9 mouse cellular contexts compared by ENCODE assay signal in genomic region chr5:27792173-27792470, GRCm38 (mm10). TPM values are rescaled to one million over a fixed set of nuclear protein-coding genes. Genes with fewer than 3 reads are reported as not detected.
A peak's percentile ranks its signal among the peaks of the same experiment; 100 is the strongest.
DNase-seq lines count a peak whose midpoint lies in the region; ATAC-seq and TF ChIP-seq lines count a peak whose summit lies in the region.
"Had no signal": no experiment of that assay in that cellular context is flagged by ENCODE, and none has a peak within 500 bp of the region (broad histone marks: within the 10 kb centered on the region; RNA-seq: fewer than 3 reads in every experiment).

No protein-coding gene starts in this region.

- no peak for TF ChIP-seq RAD21 in MEL (IDR thresholded peaks at IDR 0.05; ENCODE audit: low read depth, low read length)

- peak overlapping the region; percentile 93 for H3K27ac ChIP-seq in heart, embryonic 15.5 days
- peak overlapping the region; percentile 81 for H3K27ac ChIP-seq in MEL (ENCODE audit: control insufficient read depth, low read depth, low read length)
- peak overlapping the region; percentile 91 for H3K27ac ChIP-seq in hindbrain, embryonic 11.5 days (ENCODE audit: low read depth, low read length)
- no peak overlapping the region for H3K27ac ChIP-seq in midbrain, embryonic 11.5 days (ENCODE audit: low read depth, low read length)

- peaks cover 21% of the 10 kb centered on the region for H3K4me1 ChIP-seq in heart, embryonic 15.5 days (replicated peaks)
- peaks cover 2 to 21% of the 10 kb centered on the region in 2 experiments; a peak in 2 of 4 replicates for H3K4me1 ChIP-seq in MEL (ENCODE audit: control insufficient read depth in 1 of 2, insufficient read depth in 2 of 2, low read length in 2 of 2)
- H3K4me1 ChIP-seq in hindbrain, embryonic 11.5 days (replicated peaks; ENCODE audit: control insufficient read depth, insufficient read depth, low read length), result peaks cover 6% of the 10 kb centered on the region
- H3K4me1 ChIP-seq in midbrain, embryonic 11.5 days (ENCODE audit: control insufficient read depth, insufficient read depth, low read length), result peaks cover 21% of the 10 kb centered on the region

- peaks cover 34% of the 10 kb centered on the region for H3K79me2 ChIP-seq in MEL (ENCODE audit: control insufficient read depth, insufficient read depth, low read length, poor library complexity)

- H3K36me3 ChIP-seq in heart, embryonic 15.5 days, result peaks cover 15% of the 10 kb centered on the region
- H3K36me3 ChIP-seq in MEL (ENCODE audit: control insufficient read depth in 1 of 2, insufficient read depth in 2 of 2, low read length in 2 of 2), result peaks cover 16 to 23% of the 10 kb centered on the region in 2 experiments
- H3K36me3 ChIP-seq in hindbrain, embryonic 11.5 days (ENCODE audit: control insufficient read depth, insufficient read depth, low read length), result peaks cover 3% of the 10 kb centered on the region; the same call in 1 of the 2 replicates
- H3K36me3 ChIP-seq in midbrain, embryonic 11.5 days (ENCODE audit: control insufficient read depth, insufficient read depth, low read length), result peaks cover 3% of the 10 kb centered on the region; the same call in 1 of the 2 replicates

- TF ChIP-seq EP300 in MEL (IDR thresholded peaks at IDR 0.05; ENCODE audit: low read depth in 1 of 2, low read length in 2 of 2), result no peak

- WGBS in heart, embryonic 15.5 days, result 15% methylated on average over 8 of the region's 8 CpGs
- WGBS in hindbrain, embryonic 11.5 days, result 20% methylated on average over 8 of the region's 8 CpGs
- 22% methylated on average over 8 of the region's 8 CpGs for WGBS in midbrain, embryonic 11.5 days

- intact Hi-C loops in heart, postnatal 36 days (cut with DNase I), result loop anchor here (5.0 kb wide), 2 partner anchors 280 to 300 kb away; partner anchors contain the start of gene Insig1

- DNase-seq in heart, postnatal 36 days, result no peak
- no peak for DNase-seq in MEL (ENCODE audit: low read depth, low spot score)
- DNase-seq in hindbrain, embryonic 11.5 days (ENCODE audit: low spot score), result no peak
- no peak for DNase-seq in midbrain, embryonic 11.5 days (ENCODE audit: low spot score, missing footprints)
- no peak for DNase-seq in frontal cortex, postnatal 10 days (ENCODE audit: low spot score in 2 of 2)
- DNase-seq in yolk sac, embryonic 10.5 days (ENCODE audit: low spot score), result no peak

- no peak for TF ChIP-seq POLR2A in MEL (IDR thresholded peaks at IDR 0.05; ENCODE audit: control insufficient read depth in 1 of 2, insufficient read depth in 1 of 2, low read depth in 1 of 2, low read length in 2 of 2, poor library complexity in 1 of 2)

- ATAC-seq in heart, embryonic 15.5 days (replicated peaks; ENCODE audit: insufficient number of reproducible peaks, insufficient read depth, low FRiP score, low read depth), result no peak
- no peak for ATAC-seq in hindbrain, embryonic 11.5 days (ENCODE audit: low FRiP score)
- no peak for ATAC-seq in midbrain, embryonic 11.5 days (ENCODE audit: low FRiP score)
- no peak for ATAC-seq in frontal cortex, adult (ENCODE audit: low TSS enrichment)

- no peak for TF ChIP-seq CTCF in MEL (IDR thresholded peaks at IDR 0.05 in 2 of 3, conservative IDR thresholded peaks at IDR 0.05 in 1 of 3; ENCODE audit: control insufficient read depth in 1 of 3, insufficient read depth in 1 of 3, low read depth in 2 of 3, low read length in 3 of 3, poor library complexity in 1 of 3, severe bottlenecking in 1 of 3)

- H3K9me3 ChIP-seq in heart, embryonic 15.5 days (replicated peaks), result no peaks in the 10 kb centered on the region
- H3K9me3 ChIP-seq in MEL (replicated peaks; ENCODE audit: insufficient read depth, low read length), result no peaks in the 10 kb centered on the region
- H3K9me3 ChIP-seq in hindbrain, embryonic 11.5 days (ENCODE audit: control insufficient read depth, low read length), result no peaks in the 10 kb centered on the region
- no peaks in the 10 kb centered on the region for H3K9me3 ChIP-seq in midbrain, embryonic 11.5 days (ENCODE audit: control insufficient read depth, low read length)

- H3K9ac ChIP-seq in heart, embryonic 15.5 days, result peak overlapping the region; percentile 65
- peak overlapping the region; percentile 79 for H3K9ac ChIP-seq in MEL (ENCODE audit: control insufficient read depth, low read depth, low read length, poor library complexity, severe bottlenecking)
- H3K9ac ChIP-seq in hindbrain, embryonic 11.5 days (ENCODE audit: low read depth, low read length), result peak overlapping the region; percentile 84
- peak overlapping the region; percentile 90 for H3K9ac ChIP-seq in midbrain, embryonic 11.5 days (ENCODE audit: low read length)

- H3K4me2 ChIP-seq in heart, embryonic 15.5 days, result peak overlapping the region; percentile 80
- H3K4me2 ChIP-seq in hindbrain, embryonic 11.5 days (replicated peaks; ENCODE audit: low read depth, low read length), result peak overlapping the region; percentile 66
- H3K4me2 ChIP-seq in midbrain, embryonic 11.5 days, result peak overlapping the region; percentile 70

- no peaks in the 10 kb centered on the region for H3K27me3 ChIP-seq in heart, embryonic 15.5 days
- 0 out of 4 replicates have a peak, but pooled peaks cover 0 to 1% of the 10 kb centered on the region in 2 experiments for H3K27me3 ChIP-seq in MEL (ENCODE audit: control insufficient read depth in 1 of 2, insufficient read depth in 2 of 2, low read length in 2 of 2)
- H3K27me3 ChIP-seq in hindbrain, embryonic 11.5 days (ENCODE audit: control insufficient read depth, insufficient read depth, low read length), result no peaks in the 10 kb centered on the region
- H3K27me3 ChIP-seq in midbrain, embryonic 11.5 days (ENCODE audit: control insufficient read depth, insufficient read depth, low read length), result no peaks in the 10 kb centered on the region

- H3K4me3 ChIP-seq in heart, embryonic 15.5 days, result peak overlapping the region; percentile 72
- peak overlapping the region; percentile 66 to 72 for H3K4me3 ChIP-seq in MEL (ENCODE audit: control insufficient read depth in 1 of 2, insufficient read depth in 1 of 2, low read depth in 2 of 2, low read length in 2 of 2)
- H3K4me3 ChIP-seq in hindbrain, embryonic 11.5 days (ENCODE audit: low read depth, low read length), result peak overlapping the region; percentile 82
- peak overlapping the region; percentile 75 for H3K4me3 ChIP-seq in midbrain, embryonic 11.5 days (ENCODE audit: low read depth, low read length)

TF ChIP-seq in MEL, 35 proteins besides CTCF, POLR2A, EP300 and RAD21 (continues in another document):
- no peak for TF ChIP-seq GABPA (IDR thresholded peaks at IDR 0.05; ENCODE audit: low read depth, low read length)
- no peak; the same call in 1 of the 2 replicates for TF ChIP-seq POLR2AphosphoS5 (IDR thresholded peaks at IDR 0.05; ENCODE audit: borderline replicate concordance, low read depth, low read length)
- no peak for TF ChIP-seq ETS1 (IDR thresholded peaks at IDR 0.05; ENCODE audit: low read depth, low read length)
- no peak for TF ChIP-seq CHD1 (IDR thresholded peaks at IDR 0.05; ENCODE audit: low read depth, low read length)
- TF ChIP-seq USF1 (IDR thresholded peaks at IDR 0.05; ENCODE audit: low read depth, low read length), result no peak
- no peak for TF ChIP-seq TBP (IDR thresholded peaks at IDR 0.05; ENCODE audit: low read depth, low read length)
- no peak for TF ChIP-seq USF2 (IDR thresholded peaks at IDR 0.05; ENCODE audit: borderline replicate concordance in 1 of 2, insufficient read depth in 1 of 2, low read depth in 1 of 2, low read length in 2 of 2)
- no peak for TF ChIP-seq ZC3H11A (IDR thresholded peaks at IDR 0.05; ENCODE audit: low read depth, low read length)
- 0 out of 2 replicates have a peak, but pooled peaks have one; percentile 4 for TF ChIP-seq BHLHE40 (IDR thresholded peaks at IDR 0.05; ENCODE audit: borderline replicate concordance, low read depth, low read length)
- TF ChIP-seq MXI1 (IDR thresholded peaks at IDR 0.05; ENCODE audit: low read depth, low read length), result no peak; the same call in none of the 2 replicates
- no peak for TF ChIP-seq CHD2 (IDR thresholded peaks at IDR 0.05; ENCODE audit: low read length)
- no peak for TF ChIP-seq GATA1 (IDR thresholded peaks at IDR 0.05; ENCODE audit: low read depth, low read length)
- peak; percentile 24 for TF ChIP-seq MAX (IDR thresholded peaks at IDR 0.05; ENCODE audit: low read length)
- TF ChIP-seq MYC (IDR thresholded peaks at IDR 0.05; ENCODE audit: low read depth, low read length), result peak; percentile 80
- no peak; the same call in 1 of the 2 replicates for TF ChIP-seq SMC3 (IDR thresholded peaks at IDR 0.05; ENCODE audit: low read depth, low read length)
- no peak for TF ChIP-seq ZMIZ1 (IDR thresholded peaks at IDR 0.05; ENCODE audit: low read depth, low read length)
- TF ChIP-seq MYB (IDR thresholded peaks at IDR 0.05; ENCODE audit: low read depth, low read length), result no peak
- no peak for TF ChIP-seq HCFC1 (IDR thresholded peaks at IDR 0.05; ENCODE audit: low read depth, low read length)
- no peak for TF ChIP-seq NRF1 (IDR thresholded peaks at IDR 0.05; ENCODE audit: insufficient read depth, low read depth, low read length, poor library complexity, severe bottlenecking)
- TF ChIP-seq ZKSCAN1 (IDR thresholded peaks at IDR 0.05; ENCODE audit: low read depth, low read length), result no peak
- TF ChIP-seq MAZ (IDR thresholded peaks at IDR 0.05; ENCODE audit: low read depth, low read length), result no peak; the same call in 1 of the 2 replicates
- peak; percentile 28 for TF ChIP-seq SIN3A (IDR thresholded peaks at IDR 0.05; ENCODE audit: low read length)
- TF ChIP-seq NELFE (IDR thresholded peaks at IDR 0.05; ENCODE audit: low read depth, low read length), result no peak
- 0 out of 2 replicates have a peak, but pooled peaks have one; percentile 16 for TF ChIP-seq KAT2A (conservative IDR thresholded peaks at IDR 0.05; ENCODE audit: low read depth, low read length)

RNA-seq across cellular contexts. Expression of gene Paxip1, which starts 0.6 kb away (rescaled TPM):
- polyA plus RNA-seq in heart, embryonic 15.5 days (2015; fragmentation: Nextera tagmentation; extraction: Ambion mirVana), result 13.3 and 18.5 TPM in 2 replicates
- 10 to 100 TPM; 17.1 to 18.5 TPM for total RNA-seq in heart, postnatal 36 days (2021)
- 52.1 and 59.2 TPM in 2 replicates for total RNA-seq in MEL (2012; rRNA removed)
- 100 to 1,000 TPM; 151 to 480 TPM for polyA plus RNA-seq in MEL (2012; ENCODE audit: insufficient read depth in 1 of 2, insufficient read length in 2 of 2, low read depth in 1 of 2, low replicate concordance in 2 of 2, missing spikeins in 1 of 2)
- polyA plus RNA-seq in hindbrain, embryonic 11.5 days (2014; fragmentation: Nextera tagmentation; extraction: Ambion mirVana), result 34.6 and 41.9 TPM in 2 replicates
- polyA plus RNA-seq in midbrain, embryonic 11.5 days (2014; fragmentation: Nextera tagmentation; extraction: Ambion mirVana), result 42.2 and 46.4 TPM in 2 replicates

RNA-seq across cellular contexts. Expression of gene Htr5a, which starts 49.8 kb away (rescaled TPM):
- polyA plus RNA-seq in heart, embryonic 15.5 days (2015; fragmentation: Nextera tagmentation; extraction: Ambion mirVana), result not detected in 2 replicates
- total RNA-seq in heart, postnatal 36 days (2021), result not detected
- not detected in 2 replicates for total RNA-seq in MEL (2012; rRNA removed)
- not detected for polyA plus RNA-seq in MEL (2012; ENCODE audit: insufficient read depth in 1 of 2, insufficient read length in 2 of 2, low read depth in 1 of 2, low replicate concordance in 2 of 2, missing spikeins in 1 of 2)
- 0.07 TPM in 1 of 2 replicates, not detected in the other for polyA plus RNA-seq in hindbrain, embryonic 11.5 days (2014; fragmentation: Nextera tagmentation; extraction: Ambion mirVana)
- polyA plus RNA-seq in midbrain, embryonic 11.5 days (2014; fragmentation: Nextera tagmentation; extraction: Ambion mirVana), result 0.04 TPM in 1 of 2 replicates, not detected in the other
- total RNA-seq: gastrocnemius, postnatal 4 days had no signal
